Mouse (Mus musculus) heart, embryonic 10.5 days (tissue): ENCODE data around the gene Csad. TPM values are rescaled to one million over a fixed set of nuclear protein-coding genes. Genes with fewer than 3 reads are reported as not detected.

ENCODE experiments used
- DNase-seq: peaks from one replicate; pipeline ENCODE4 v3.0.0-alpha.2; 2017; ENCODE audit warnings: low spot score
- H3K27ac ChIP-seq: fragments of 300-500 bp; sonication (generic); 2 replicates; pipeline ENCODE4 v1.5.1; 2016; ENCODE audit warnings: mild to moderate bottlenecking
- H3K27me3 ChIP-seq: fragments of 300-500 bp; sonication (generic); 2 replicates; pipeline ENCODE4 v1.6.1; 2016; ENCODE audit warnings: mild to moderate bottlenecking; ENCODE audit not compliant: poor library complexity, insufficient read depth, severe bottlenecking
- H3K36me3 ChIP-seq: fragments of 300-500 bp; sonication (generic); 2 replicates; pipeline ENCODE4 v1.6.1; 2016; ENCODE audit warnings: mild to moderate bottlenecking, moderate library complexity
- H3K4me1 ChIP-seq: fragments of 300-500 bp; sonication (generic); 2 replicates; pipeline ENCODE4 v1.6.1; 2016; ENCODE audit warnings: mild to moderate bottlenecking
- H3K4me3 ChIP-seq: fragments of 300-500 bp; sonication (generic); 2 replicates; pipeline ENCODE4 v1.5.1; 2016; ENCODE audit warnings: mild to moderate bottlenecking, moderate library complexity
- H3K9me3 ChIP-seq: fragments of 300-500 bp; sonication (generic); 2 replicates; pipeline ENCODE4 v1.6.1; 2016; ENCODE audit warnings: mild to moderate bottlenecking, moderate library complexity
- WGBS: fragments of 180-500 bp; shearing (Covaris S2); methylation state at CpG from one replicate; pipeline ENCODE4 v1.1.7; 2016; 5-methylcytosine and 5-hydroxymethylcytosine counted together
- polyA plus RNA-seq: library from polyadenylated mRNA; unstranded; fragments of >200 nt; fragmentation: Nextera tagmentation; extraction: Ambion mirVana; gene quantifications from 2 replicates; pipeline ENCODE4 v1.2.1, GENCODE M21; 2016

Gene Csad
- polyA plus RNA-seq, 1 experiment from 2014 or later: 41.0 TPM

DNA sequence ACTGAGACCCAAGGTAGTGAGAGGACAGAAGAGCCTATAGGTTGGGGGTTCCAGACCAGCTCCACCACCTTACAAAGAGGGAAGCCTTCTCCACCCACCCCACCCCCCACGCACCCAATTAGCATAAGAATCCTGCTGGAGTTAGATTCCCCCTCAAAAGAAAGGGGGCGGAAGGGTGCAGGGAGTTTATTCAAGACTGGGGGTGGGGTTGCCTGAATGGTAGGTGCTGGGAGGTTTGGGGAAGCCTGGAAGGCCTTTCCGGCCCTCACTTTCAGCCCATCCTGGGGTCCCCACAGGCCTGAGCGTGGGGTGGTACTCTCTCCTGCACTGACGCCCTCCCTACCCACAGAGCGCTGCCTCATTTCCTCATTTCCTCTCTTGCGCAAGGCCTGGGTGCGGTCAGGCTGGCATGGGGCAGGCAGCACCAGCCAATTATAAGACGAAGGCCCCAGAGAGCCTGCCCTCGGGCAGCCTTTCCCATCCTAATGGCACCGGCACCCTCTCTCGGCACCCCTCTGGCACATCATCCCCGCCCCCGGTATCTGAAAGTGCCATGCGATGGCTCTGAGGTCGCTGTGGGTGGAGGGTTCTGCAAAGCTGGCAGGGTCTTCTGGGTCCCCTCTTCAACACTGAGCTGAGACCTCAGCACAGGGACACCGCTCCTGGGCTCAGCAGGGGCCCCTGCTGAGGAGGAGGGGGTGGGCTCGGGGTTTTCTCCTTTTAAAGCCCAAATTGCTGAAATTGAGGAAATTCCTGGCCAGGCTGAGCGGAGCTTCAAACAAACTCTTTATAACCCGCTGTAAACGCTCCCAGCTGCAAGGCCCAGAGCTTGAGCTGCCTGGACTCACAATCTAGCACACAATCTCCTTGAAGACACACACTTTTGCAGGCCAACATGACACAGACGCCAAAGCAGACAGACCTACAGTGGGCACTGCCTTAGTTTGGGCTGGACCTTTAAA is 39.0 kb upstream of the Csad start:
- peaks cover 62% of the 10 kb centered on the region for H3K4me1 ChIP-seq
- H3K9me3 ChIP-seq: no peaks in the 10 kb centered on the region
- no peak for DNase-seq
- peak overlapping the region; percentile 59 for H3K27ac ChIP-seq
- 0 out of 2 replicates have a peak, but pooled peaks cover 2% of the 10 kb centered on the region for H3K36me3 ChIP-seq
- H3K27me3 ChIP-seq: peaks cover 64% of the 10 kb centered on the region
- H3K4me3 ChIP-seq: peak overlapping the region; percentile 73
- WGBS: 14% methylated on average over 22 of the region's 22 CpGs

DNA sequence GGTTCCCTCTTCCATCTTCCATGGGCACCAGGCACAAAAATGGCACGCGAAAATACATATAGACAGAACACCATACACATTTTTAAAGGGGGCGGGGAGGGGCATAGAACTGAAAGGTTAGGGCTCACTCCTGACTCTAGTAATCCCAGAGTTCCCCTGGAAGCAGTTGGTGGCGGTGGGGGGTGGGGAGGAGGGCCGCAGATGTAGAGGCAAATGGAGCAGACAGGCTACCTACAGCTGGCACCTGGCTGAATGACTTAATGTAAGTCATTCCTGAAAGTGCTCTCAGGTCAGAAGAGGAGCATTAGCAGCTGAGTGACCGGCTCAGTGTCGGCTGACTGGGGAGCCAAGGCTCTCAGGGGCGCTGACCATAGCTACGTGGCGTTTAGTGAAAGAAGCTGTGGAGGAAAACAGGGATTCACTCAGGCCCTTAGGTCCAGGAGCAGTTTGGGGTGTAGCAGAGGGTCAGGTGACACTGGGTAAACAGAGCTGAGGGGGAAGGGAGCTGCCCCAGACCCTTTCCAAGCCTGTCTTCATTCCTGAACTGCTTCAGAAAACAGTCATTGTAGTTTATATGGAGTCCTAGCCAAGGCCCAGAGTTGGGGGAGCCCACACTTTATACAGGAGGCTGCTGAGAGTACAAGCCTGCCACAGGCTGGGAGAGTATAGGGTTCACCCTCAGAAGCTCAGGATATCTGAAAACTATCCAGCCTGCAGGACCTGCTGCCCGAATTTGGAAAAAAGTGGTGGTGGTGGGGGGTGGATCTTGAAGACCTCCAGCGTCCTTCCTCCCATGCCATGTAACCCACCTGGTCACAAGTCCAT is 38.1 kb upstream of the Csad start:
- no peak overlapping the region for H3K4me3 ChIP-seq
- peaks cover 61% of the 10 kb centered on the region for H3K27me3 ChIP-seq
- peaks cover 54% of the 10 kb centered on the region for H3K4me1 ChIP-seq
- H3K36me3 ChIP-seq: 0 out of 2 replicates have a peak, but pooled peaks cover 2% of the 10 kb centered on the region
- DNase-seq: no peak
- H3K27ac ChIP-seq: peak overlapping the region; percentile 59; the same call in 1 of the 2 replicates
- no peaks in the 10 kb centered on the region for H3K9me3 ChIP-seq
- WGBS: 34% methylated on average over 12 of the region's 12 CpGs

DNA sequence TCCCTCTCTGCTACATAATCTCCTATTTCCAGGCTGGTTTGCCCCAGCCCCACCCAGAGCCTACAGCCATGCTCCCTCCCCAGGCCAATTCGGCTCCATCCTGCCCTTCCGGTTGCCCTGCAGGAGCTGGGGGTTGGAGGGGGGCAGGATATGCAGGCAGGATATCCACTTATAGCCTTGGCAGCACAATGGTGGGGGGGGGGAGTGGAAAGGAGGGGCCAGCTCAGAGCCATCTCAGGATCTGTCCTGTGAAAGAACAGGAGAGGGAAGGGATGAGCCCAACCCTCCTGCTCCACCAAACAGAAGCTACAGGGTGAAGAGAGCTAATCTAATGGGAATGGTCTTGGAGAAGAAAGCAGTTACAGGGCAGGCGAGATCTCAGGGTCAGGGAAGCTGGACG is 36.1 kb upstream of the Csad start:
- Histone ChIP-seq H3K4me1 (peaks cover 41% of the 10 kb centered on the region), H3K36me3 (peaks cover 4% of the 10 kb centered on the region; the same call in 1 of the 2 replicates), H3K27me3 (peaks cover 53% of the 10 kb centered on the region), H3K27ac (no peak overlapping the region), H3K4me3 (no peak overlapping the region), H3K9me3 (no peaks in the 10 kb centered on the region)
- 49% methylated on average over 4 of the region's 4 CpGs for WGBS
- DNase-seq: no peak

DNA sequence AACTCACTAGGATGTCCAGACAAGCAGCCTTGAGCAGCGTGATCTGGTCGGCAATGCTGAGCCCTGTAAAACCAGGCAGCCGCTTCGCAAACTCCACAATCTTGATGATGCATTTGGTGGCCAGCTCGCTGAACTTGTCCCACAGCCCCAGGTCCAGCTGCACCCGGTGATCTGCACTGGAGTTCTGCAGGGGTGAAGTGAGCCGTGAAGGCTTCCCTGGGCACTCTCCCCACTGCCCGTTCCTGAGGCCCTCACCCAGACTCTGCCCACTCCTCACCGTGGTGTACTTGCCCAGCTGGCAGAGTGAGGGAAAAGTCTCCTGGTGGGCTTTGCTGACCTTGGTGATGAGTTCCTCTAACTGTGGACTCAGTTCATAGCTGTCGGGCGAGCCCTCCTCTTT is 35.3 kb upstream of the Csad start:
- Histone ChIP-seq H3K36me3 (peaks cover 8% of the 10 kb centered on the region; the same call in 1 of the 2 replicates), H3K27me3 (peaks cover 46% of the 10 kb centered on the region), H3K27ac (no peak overlapping the region), H3K4me1 (peaks cover 41% of the 10 kb centered on the region), H3K4me3 (no peak overlapping the region), H3K9me3 (no peaks in the 10 kb centered on the region)
- WGBS: 64% methylated on average over 11 of the region's 11 CpGs
- no peak for DNase-seq

DNA sequence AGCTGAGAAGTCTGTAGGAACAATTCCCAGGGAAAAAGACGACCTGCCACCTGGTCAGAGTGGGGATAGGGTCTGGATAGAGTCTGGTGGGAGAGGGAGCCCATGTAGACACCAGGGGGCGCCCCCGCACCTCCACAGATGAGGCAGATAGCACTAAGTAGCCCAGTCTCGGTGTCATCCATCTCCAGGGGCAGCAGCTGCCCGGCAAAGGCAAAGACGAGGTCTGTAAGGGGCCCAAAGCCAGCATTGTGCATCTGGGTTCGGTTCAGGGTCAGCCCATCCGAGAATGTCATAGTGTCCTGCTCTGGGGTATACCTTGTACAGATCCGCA is 34.7 kb upstream of the Csad start:
- Histone ChIP-seq H3K27me3 (peaks cover 39% of the 10 kb centered on the region), H3K4me1 (peaks cover 41% of the 10 kb centered on the region), H3K9me3 (no peaks in the 10 kb centered on the region), H3K36me3 (peaks cover 8% of the 10 kb centered on the region; the same call in 1 of the 2 replicates), H3K27ac (no peak overlapping the region), H3K4me3 (no peak overlapping the region)
- peak; percentile 89 for DNase-seq
- 14% methylated on average over 9 of the region's 9 CpGs for WGBS

DNA sequence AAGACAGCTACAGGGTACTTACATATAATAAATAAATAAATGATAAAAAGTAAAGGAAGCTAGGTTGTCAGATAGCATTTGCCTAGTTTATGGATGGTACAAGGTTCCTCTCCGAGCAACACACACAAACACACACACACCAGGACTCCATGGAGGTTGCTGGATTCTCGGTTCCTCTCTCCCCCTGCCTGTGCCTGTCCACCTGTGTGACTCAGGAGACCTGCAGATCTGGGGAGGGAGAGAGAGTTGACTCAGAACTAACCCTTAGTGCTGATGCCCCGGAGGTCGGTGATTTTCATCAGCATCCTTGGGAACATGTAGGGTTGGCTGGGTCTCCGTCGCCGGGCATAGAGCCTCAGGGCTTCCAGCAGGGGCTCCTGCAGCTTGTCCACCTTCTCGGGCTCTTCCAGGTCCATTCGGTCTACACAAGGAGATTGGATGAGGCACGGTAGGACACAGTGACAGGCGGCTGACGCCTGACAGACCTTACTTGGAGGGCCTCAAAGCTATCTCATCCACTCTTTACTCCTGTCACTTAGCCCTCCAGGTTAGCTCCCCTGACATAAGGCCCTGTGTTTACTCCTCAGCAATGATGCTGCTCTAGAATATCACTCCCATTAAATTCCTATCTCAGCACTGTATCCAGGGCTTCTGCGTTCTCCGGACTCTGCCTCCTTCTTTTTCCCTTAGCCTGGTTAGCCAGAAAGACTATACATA is 34.2 kb upstream of the Csad start:
- no peak for DNase-seq
- WGBS: 78% methylated on average over 14 of the region's 14 CpGs
- no peaks in the 10 kb centered on the region for H3K9me3 ChIP-seq
- H3K4me1 ChIP-seq: peaks cover 41% of the 10 kb centered on the region
- H3K27me3 ChIP-seq: peaks cover 34% of the 10 kb centered on the region
- H3K4me3 ChIP-seq: no peak overlapping the region
- H3K36me3 ChIP-seq: peaks cover 8% of the 10 kb centered on the region; the same call in 1 of the 2 replicates
- no peak overlapping the region for H3K27ac ChIP-seq

DNA sequence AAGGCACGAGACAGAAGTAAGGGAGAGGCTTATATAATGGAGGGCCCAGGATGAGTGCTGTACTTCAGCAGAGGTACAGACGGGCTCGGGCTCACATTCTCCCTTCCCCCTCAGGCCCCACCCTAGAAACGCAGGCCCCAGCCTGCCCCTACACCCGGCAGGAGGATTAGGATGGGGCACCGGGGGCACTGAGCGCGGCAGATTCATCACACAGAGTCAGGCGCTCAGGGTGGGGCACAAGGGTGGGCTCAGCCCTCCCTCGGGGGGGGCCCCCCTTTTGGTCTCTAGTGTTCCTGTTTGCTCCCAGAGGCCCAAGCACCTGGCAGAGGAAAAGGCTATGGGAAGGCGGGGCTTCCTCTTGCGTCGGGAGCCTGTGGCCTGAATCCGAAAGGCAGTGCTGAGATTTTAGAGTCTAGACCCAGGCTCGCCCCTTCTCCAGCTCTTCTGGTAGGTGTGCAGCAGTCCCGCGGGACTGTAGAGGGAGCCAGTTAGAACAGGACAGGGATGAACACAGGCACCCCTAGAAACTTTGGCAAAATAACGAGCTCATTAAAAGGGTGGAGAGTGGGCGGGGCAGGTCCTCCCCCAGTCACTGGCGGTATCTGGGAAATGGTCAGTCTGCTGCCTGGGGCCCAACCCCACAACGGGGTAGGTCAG is 31.0 kb upstream of the Csad start:
- Histone ChIP-seq H3K27me3 (peaks cover 13% of the 10 kb centered on the region), H3K9me3 (no peaks in the 10 kb centered on the region), H3K27ac (peak overlapping the region; percentile 82), H3K4me1 (peaks cover 37% of the 10 kb centered on the region), H3K4me3 (peak overlapping the region; percentile 47), H3K36me3 (peaks cover 6% of the 10 kb centered on the region; the same call in 1 of the 2 replicates)
- no peak for DNase-seq
- WGBS: 27% methylated on average over 21 of the region's 21 CpGs

DNA sequence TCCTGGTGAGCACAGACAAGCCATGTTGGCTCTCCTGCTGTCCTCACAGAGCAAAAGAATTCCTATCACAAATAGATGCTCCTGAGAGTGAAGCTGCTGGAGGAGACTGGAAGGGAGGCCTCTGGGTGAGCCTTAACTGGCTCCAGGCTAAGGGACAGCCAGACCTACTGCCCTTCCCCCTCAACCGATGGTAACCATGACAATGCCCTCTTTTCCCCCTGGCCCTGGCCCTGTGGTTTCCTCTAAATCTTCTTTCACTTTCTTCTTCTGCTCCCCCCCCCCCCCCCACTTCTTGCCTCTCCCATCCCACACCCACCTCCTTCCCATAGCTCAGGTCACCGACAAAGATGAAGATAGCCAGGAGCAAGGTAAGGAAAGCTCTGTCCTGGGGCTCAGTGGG is 29.4 kb upstream of the Csad start:
- Histone ChIP-seq H3K27ac (no peak overlapping the region), H3K4me3 (no peak overlapping the region), H3K27me3 (peaks cover 7% of the 10 kb centered on the region; the same call in 1 of the 2 replicates), H3K9me3 (no peaks in the 10 kb centered on the region), H3K36me3 (peaks cover 6% of the 10 kb centered on the region; the same call in 1 of the 2 replicates), H3K4me1 (peaks cover 33% of the 10 kb centered on the region)
- no peak for DNase-seq
- 21% methylated on average over 2 of the region's 2 CpGs for WGBS

DNA sequence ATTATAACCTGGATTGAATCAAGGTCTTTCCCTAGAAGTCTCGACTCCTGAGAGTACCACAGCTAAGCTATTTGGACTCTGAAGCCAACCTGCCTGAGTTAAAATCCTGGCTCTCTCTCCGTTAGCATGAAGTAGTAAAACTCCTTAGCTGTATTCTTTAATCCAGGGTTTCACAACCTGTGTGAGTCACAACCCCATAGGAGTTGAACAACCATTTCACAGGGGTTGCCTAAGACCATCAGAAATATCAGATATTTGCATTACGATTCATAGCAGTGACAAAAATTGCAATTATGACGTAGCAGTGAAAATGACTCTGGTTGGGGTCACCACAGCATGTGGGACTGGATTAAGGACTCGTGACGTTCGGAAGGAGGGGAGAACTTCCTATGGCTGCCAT is 28.2 kb upstream of the Csad start:
- Histone ChIP-seq H3K27ac (no peak overlapping the region), H3K9me3 (no peaks in the 10 kb centered on the region), H3K27me3 (peaks cover 10% of the 10 kb centered on the region; the same call in 1 of the 2 replicates), H3K4me3 (no peak overlapping the region), H3K4me1 (peaks cover 33% of the 10 kb centered on the region), H3K36me3 (peaks cover 6% of the 10 kb centered on the region; the same call in 1 of the 2 replicates)
- no peak for DNase-seq
- WGBS: 86% methylated on average over 7 of the region's 7 CpGs

DNA sequence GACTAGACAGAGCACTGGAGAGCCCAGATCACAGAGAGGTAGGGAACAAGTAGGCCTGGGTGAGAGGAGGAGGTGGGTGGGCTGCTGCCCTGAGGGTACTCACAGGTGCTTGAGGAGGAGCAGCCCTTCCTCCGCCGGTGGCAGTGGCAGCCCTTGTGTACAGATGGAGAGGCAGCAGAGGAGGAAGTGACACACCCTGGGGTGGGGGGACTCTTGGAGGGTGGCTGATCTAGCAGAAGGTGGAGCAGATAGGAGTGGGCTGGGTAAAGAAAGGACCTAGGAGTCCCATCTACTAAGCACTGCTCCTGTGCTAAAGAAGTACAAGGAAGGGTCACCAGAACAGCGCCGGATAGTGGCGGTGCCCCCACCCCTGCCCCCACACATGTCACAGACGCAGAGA is 27.2 kb upstream of the Csad start, which contains the start of gene Itgb7:
Gene Itgb7, minus strand, starts transcription at position 197 of the 400 bp plus-strand sequence.
- Histone ChIP-seq H3K27ac (peak within 1 kb of the TSS; percentile 43; the same call in 1 of the 2 replicates), H3K27me3 (peaks cover 10% of the 10 kb centered on the region; the same call in 1 of the 2 replicates), H3K4me1 (peaks cover 33% of the 10 kb centered on the region), H3K9me3 (no peaks in the 10 kb centered on the region), H3K36me3 (0 out of 2 replicates have a peak, but pooled peaks cover 6% of the 10 kb centered on the region), H3K4me3 (no peak within 1 kb of the TSS; the same call in 1 of the 2 replicates)
- 34% methylated on average over 6 of the region's 6 CpGs for WGBS
- no peak for DNase-seq

DNA sequence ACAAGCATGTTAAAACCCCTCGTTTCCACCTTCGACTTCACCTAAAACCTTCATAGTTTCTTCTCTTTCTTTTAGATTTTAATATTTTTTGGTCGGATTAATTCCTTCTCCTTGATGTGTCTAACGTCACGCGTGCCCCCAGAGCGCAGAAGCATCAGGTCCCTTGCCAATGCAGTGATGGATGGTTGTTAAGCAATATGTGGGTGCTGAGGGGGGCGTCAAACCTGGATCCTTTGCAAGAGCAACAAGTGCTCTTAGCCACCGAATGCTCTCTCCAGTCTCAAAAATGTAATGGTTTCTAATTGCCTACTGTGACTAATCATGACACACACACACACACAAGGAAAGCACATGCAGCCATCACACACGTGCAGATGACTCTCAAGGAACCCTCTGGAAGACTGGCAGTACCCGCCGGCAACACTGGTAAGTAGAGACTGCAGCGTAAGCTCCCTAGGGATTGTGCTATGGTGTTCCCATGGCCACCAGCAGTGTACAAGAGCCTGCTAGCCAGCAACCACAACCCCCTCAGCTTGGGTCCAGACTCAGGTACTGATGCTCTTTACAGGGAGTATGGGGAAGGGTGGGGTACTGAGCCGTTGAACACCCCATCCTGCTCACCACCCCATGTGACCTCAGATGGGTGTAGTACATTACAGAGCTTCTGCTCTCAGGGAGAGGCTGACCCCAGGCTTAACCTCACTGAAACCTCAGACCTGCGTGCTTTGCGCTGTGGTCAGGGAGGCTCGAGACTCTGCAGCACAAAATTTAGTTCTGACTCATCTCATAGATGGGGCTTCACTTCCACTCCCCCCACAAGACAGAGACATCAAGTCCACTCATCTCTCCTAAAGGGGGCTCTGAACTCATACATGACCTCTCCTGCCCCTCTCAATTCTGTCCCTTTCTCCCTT is 26.1 kb upstream of the Csad start:
- peaks cover 14% of the 10 kb centered on the region; the same call in 1 of the 2 replicates for H3K27me3 ChIP-seq
- H3K4me3 ChIP-seq: no peak overlapping the region
- no peak overlapping the region for H3K27ac ChIP-seq
- DNase-seq: no peak
- H3K4me1 ChIP-seq: peaks cover 27% of the 10 kb centered on the region
- 0 out of 2 replicates have a peak, but pooled peaks cover 4% of the 10 kb centered on the region for H3K36me3 ChIP-seq
- WGBS: 79% methylated on average over 17 of the region's 17 CpGs
- H3K9me3 ChIP-seq: no peaks in the 10 kb centered on the region
